Mouse (Mus musculus): ENCODE data around the gene Syngr2.

DNA sequence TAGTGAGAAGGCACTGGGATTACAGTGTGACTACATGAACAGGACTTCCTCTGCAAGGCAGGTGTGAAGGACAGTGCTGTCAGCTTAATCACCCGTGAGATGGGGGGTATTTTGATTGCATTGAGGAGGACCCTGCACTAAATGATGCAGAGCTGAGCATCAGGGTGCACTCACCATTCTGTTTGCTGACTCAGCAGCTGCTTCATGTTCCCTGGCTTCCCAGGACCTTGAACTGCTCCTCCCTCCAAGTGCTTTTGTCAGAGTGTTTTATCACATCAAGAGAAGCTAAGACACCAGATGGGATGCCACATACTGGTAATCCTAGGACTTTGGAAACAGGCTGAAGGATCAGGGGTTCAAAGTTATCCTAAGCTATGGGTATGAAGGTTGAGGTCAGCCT lies 46.5 kb downstream of the Syngr2 start:
- TF ChIP-seq TAL1 (conservative IDR thresholded peaks at IDR 0.05; ENCODE audit: low read depth, low read length) (no peak), POLR2AphosphoS5 (IDR thresholded peaks at IDR 0.05; ENCODE audit: insufficient replicate concordance, low read depth, low read length) (no peak), CTCF (IDR thresholded peaks at IDR 0.05; ENCODE audit: low read depth, low read length) (no peak), GATA1 (IDR thresholded peaks at IDR 0.05; ENCODE audit: borderline replicate concordance, low read length) (no peak)
